Mouse (Mus musculus) lung, adult 10 weeks (tissue): ENCODE results near the gene Aco2. TPM values are rescaled to one million over a fixed set of nuclear protein-coding genes. Genes with fewer than 3 reads are reported as not detected.

Experiments used
- polyA plus RNA-seq: library from polyadenylated mRNA; stranded (reverse); fragments of 350-450 nt; fragmentation: Illumina TruSeq; extraction: RNeasy Lipid Tissue Mini Kit (QIAGEN cat#74804); gene quantifications from one replicate; pipeline ENCODE4 v1.2.3, GENCODE M21; 2014; ENCODE audit warnings: low read depth, low replicate concordance; ENCODE audit not compliant: insufficient read depth

Gene Aco2
- polyA plus RNA-seq, result 86.1 TPM

GRCm38 (mm10) chr15:81872262-81873136 is at the start of gene Aco2:
Gene Aco2 (plus strand): TSS chr15:81872309.

GRCm38 (mm10) chr15:81858517-81859329 is 13.4 kb upstream of the Aco2 start, which contains the start of gene Tob2:
Gene Tob2 (minus strand): TSS chr15:81858796.

GRCm38 (mm10) chr15:81871604-81872261 is 376 bp upstream of the Aco2 start, which contains the start of gene Phf5a:
Gene Phf5a (minus strand): TSS chr15:81871911.

GRCm38 (mm10) chr15:81925760-81926445 is 53.8 kb downstream of the Aco2 start, which contains the start of gene Polr3h:
Gene Polr3h (minus strand): TSS chr15:81926240.

GRCm38 (mm10) chr15:81936679-81937078 is 64.6 kb downstream of the Aco2 start, which contains the start of gene Csdc2:
Gene Csdc2 (plus strand): TSS chr15:81936759.

GRCm38 (mm10) chr15:81960171-81961077 is 88.3 kb downstream of the Aco2 start, which contains the start of gene Pmm1:
Gene Pmm1 (minus strand): TSS chr15:81960930.

Other genes starting within 250 kb of the Aco2 start
- 8.0 TPM for gene L3mbtl2, start 208.4 kb upstream of the Aco2 start, polyA plus RNA-seq
- 1.7 TPM for gene Chadl, start 175.0 kb upstream of the Aco2 start, polyA plus RNA-seq
- gene Zc3h7b, start 127.3 kb upstream of the Aco2 start, polyA plus RNA-seq, result 18.3 TPM
- gene Rangap1, start 126.8 kb upstream of the Aco2 start, polyA plus RNA-seq, result 25.6 TPM
- 35.0 TPM for gene Tef, start 69.9 kb upstream of the Aco2 start, polyA plus RNA-seq
- gene Tob2, start 13.5 kb upstream of the Aco2 start, polyA plus RNA-seq, result 12.8 TPM
- gene Phf5a, start 398 bp upstream of the Aco2 start, polyA plus RNA-seq, result 55.8 TPM
- 10.8 TPM for gene Polr3h, start 53.9 kb downstream of the Aco2 start, polyA plus RNA-seq
- gene Csdc2, start 64.5 kb downstream of the Aco2 start, polyA plus RNA-seq, result 3.1 TPM
- gene Pmm1, start 88.6 kb downstream of the Aco2 start, polyA plus RNA-seq, result 27.0 TPM
- not detected for gene 1700029P11Rik, start 108.2 kb downstream of the Aco2 start, polyA plus RNA-seq
- 16.5 TPM for gene Xrcc6, start 115.5 kb downstream of the Aco2 start, polyA plus RNA-seq
- 16.9 TPM for gene Desi1, start 161.6 kb downstream of the Aco2 start, polyA plus RNA-seq
- gene Snu13, start 175.3 kb downstream of the Aco2 start, polyA plus RNA-seq, result 153 TPM
- gene 4930407I10Rik, start 186.8 kb downstream of the Aco2 start, polyA plus RNA-seq, result not detected
- gene Mei1, start 197.7 kb downstream of the Aco2 start, polyA plus RNA-seq, result not detected